Comparison of ENCODE assay signal across 38 mouse cellular contexts in the genomic region with DNA sequence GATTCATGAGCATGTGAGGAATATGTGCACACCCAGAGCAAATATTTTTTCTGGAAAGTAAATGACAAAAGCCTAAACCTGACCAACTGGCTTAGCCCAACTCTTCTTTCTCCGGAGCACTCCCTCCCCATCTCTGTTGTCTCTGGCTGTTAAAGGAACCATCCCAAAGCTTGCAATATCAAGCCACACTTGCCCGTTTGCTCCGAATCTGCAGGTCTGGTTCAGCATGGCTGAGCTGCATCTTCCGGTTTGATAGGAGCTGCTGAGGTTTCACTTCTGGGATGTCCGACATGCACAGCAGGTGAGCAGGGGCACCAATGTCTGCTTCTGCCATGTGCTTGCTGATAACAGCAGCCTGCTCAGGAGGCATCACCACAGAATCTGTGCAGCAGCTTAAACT. TPM values are rescaled to one million over a fixed set of nuclear protein-coding genes. Genes with fewer than 3 reads are reported as not detected.
"Had no signal": no experiment of that assay in that cellular context is flagged by ENCODE, and none has a peak within 500 bp of the region (broad histone marks: within the 10 kb centered on the region; RNA-seq: fewer than 3 reads in every experiment).

No protein-coding gene starts in this region.

RNA-seq across cellular contexts. Expression of gene Smok2a, which starts 40.5 kb away (rescaled TPM):
- total RNA-seq: gastrocnemius, adult 18-20 months; gastrocnemius, adult 8-10 months; gastrocnemius, postnatal 14 days; gastrocnemius, postnatal 36 days; heart, adult 18-20 months; heart, adult 8-10 months; heart, postnatal 14 days; heart, postnatal 36 days; hematopoietic stem cell, adult 5-6 weeks; hindbrain, postnatal 0 days; layer of hippocampus, adult 18-20 months; layer of hippocampus, adult 8-10 months; layer of hippocampus, postnatal 14 days; layer of hippocampus, postnatal 36 days; left cerebral cortex, adult 18-20 months; left cerebral cortex, adult 8-10 months; left cerebral cortex, postnatal 10 days; left cerebral cortex, postnatal 25 days; left cerebral cortex, postnatal 4 days; liver, adult 2 months had no signal
- polyA plus RNA-seq: gonadal fat pad, adult 2 months; heart, embryonic 11.5 days; heart, embryonic 13.5 days; heart, embryonic 15.5 days; heart, postnatal 0 days; hindbrain, embryonic 11.5 days; hindbrain, embryonic 13.5 days; hindbrain, embryonic 15.5 days; hindbrain, postnatal 0 days; intestine, embryonic 14.5 days; intestine, embryonic 16.5 days; kidney, adult 2 months; kidney, embryonic 15.5 days; kidney, postnatal 0 days; large intestine, adult 2 months; limb, embryonic 13.5 days; limb, embryonic 15.5 days; liver, adult 2 months; liver, embryonic 12.5 days; liver, embryonic 14.5 days had no signal

RNA-seq across cellular contexts. Expression of gene Unc93a, which starts 48.9 kb away (rescaled TPM):
- total RNA-seq: gastrocnemius, adult 18-20 months; gastrocnemius, adult 8-10 months; gastrocnemius, postnatal 14 days; gastrocnemius, postnatal 36 days; heart, adult 18-20 months; heart, adult 8-10 months; heart, postnatal 14 days; heart, postnatal 36 days; hematopoietic stem cell, adult 5-6 weeks; hindbrain, postnatal 0 days; layer of hippocampus, adult 18-20 months; layer of hippocampus, postnatal 36 days; left cerebral cortex, adult 18-20 months had no signal
- polyA plus RNA-seq: heart, embryonic 11.5 days; heart, embryonic 13.5 days; heart, embryonic 15.5 days; heart, postnatal 0 days; hindbrain, embryonic 11.5 days; hindbrain, embryonic 13.5 days; hindbrain, embryonic 15.5 days; intestine, embryonic 14.5 days; intestine, embryonic 16.5 days; kidney, adult 2 months; kidney, embryonic 15.5 days; kidney, postnatal 0 days; liver, embryonic 12.5 days; liver, embryonic 14.5 days had no signal

RNA-seq across cellular contexts. Expression of gene Smok2b, which starts 49.6 kb away (rescaled TPM):
- total RNA-seq: gastrocnemius, adult 18-20 months; gastrocnemius, adult 8-10 months; gastrocnemius, postnatal 14 days; gastrocnemius, postnatal 36 days; heart, adult 18-20 months; heart, adult 8-10 months; heart, postnatal 14 days; heart, postnatal 36 days; hematopoietic stem cell, adult 5-6 weeks; hindbrain, postnatal 0 days; layer of hippocampus, adult 18-20 months; layer of hippocampus, adult 8-10 months; layer of hippocampus, postnatal 14 days; layer of hippocampus, postnatal 36 days; left cerebral cortex, adult 8-10 months; left cerebral cortex, postnatal 10 days; left cerebral cortex, postnatal 25 days; left cerebral cortex, postnatal 4 days; liver, adult 2 months had no signal
- polyA plus RNA-seq: gonadal fat pad, adult 2 months; heart, embryonic 11.5 days; heart, embryonic 13.5 days; heart, embryonic 15.5 days; heart, postnatal 0 days; hindbrain, embryonic 11.5 days; hindbrain, embryonic 13.5 days; hindbrain, embryonic 15.5 days; hindbrain, postnatal 0 days; intestine, embryonic 14.5 days; intestine, embryonic 16.5 days; kidney, adult 2 months; kidney, embryonic 15.5 days; kidney, postnatal 0 days; large intestine, adult 2 months; limb, embryonic 13.5 days; limb, embryonic 15.5 days; liver, adult 2 months; liver, embryonic 12.5 days; liver, embryonic 14.5 days had no signal
